Mouse (Mus musculus): ENCODE measurements around the gene Hsd3b7. TPM values are rescaled to one million over a fixed set of nuclear protein-coding genes. Genes with fewer than 3 reads are reported as not detected.

Hsd3b7 gene
- total RNA-seq, 2 experiments from 2014 or later, result 16.8 to 56.1 TPM

DNA sequence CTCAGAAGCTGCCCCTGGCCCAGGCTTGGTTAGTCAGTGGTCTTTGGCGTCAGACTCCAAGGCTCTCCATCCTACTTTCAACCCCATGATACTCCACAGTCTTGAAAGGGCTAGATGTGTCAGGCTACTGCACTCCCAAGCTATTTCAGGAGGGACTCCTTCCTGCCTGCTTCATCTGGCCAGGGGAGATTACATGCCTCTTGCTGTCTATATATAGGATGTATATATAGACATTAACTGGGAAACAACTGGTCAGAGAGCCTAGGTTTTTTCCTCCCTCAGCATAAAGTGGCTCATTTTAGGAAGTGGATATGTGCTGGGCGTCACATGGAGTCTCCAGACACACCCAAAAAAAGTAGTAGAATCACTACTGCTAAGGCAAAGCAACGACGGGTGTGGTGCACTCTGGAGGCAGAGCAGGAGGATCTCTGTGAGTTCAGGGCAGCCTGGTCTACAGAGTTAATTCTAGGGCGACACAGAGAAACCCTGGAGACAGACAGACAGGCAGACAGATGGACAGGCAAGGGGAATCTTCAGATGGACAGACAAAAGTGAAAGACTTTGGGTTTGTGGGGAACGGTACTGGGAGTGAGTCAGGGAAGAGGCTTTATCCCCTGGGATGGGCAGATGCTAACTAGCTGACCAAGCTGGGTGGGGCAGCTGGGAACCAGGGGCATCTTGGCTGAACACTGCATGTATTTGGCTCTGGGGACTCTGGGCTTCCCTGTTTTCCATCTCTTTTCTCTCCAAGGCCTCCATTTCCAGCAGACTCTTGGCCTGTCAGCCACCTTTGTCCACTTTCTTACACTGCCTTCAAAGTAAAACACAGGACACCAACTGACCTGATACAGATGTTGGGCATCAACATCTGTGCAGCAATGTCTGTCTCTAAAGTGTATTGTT, 49.8 kb downstream of the Hsd3b7 start:
- no peak for ATAC-seq (replicated peaks; ENCODE audit: low FRiP score, low TSS enrichment, poor library complexity, severe bottlenecking)

DNA sequence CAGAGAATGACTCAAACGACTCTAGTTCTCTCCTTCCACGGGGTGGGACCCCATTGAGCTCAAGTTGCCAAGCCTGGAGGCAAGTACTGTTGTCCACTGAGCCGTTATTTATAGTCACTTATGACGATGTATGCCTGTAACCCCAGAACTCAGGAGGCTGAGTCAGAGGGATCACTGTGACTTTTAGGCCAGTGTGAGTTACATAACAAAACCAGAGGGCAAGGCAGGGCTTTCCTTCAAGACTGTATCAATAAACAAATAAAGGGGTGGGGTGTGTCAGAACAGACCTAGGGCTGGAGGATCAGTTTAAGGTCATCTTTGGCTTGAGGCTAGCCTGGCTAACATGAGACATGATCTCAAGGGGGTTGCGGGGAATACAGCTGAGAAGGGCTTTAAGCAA, 50.5 kb downstream of the Hsd3b7 start:
- no peak for ATAC-seq (replicated peaks; ENCODE audit: low FRiP score, low TSS enrichment, poor library complexity, severe bottlenecking)

Other genes with a start within 250 kb of the Hsd3b7 start
- not detected in 2 replicates for gene Tmem265, start 239.2 kb upstream of the Hsd3b7 start, total RNA-seq (2014; fragmentation: Nextera tagmentation)
- 3.4 TPM in 1 of 2 replicates, not detected in the other for gene Tmem265, start 239.2 kb upstream of the Hsd3b7 start, total RNA-seq (2017)
- gene Phkg2, start 227.3 kb upstream of the Hsd3b7 start, total RNA-seq (2014; fragmentation: Nextera tagmentation), result 43.0 and 59.6 TPM in 2 replicates
- 21.1 and 30.5 TPM in 2 replicates for gene Phkg2, start 227.3 kb upstream of the Hsd3b7 start, total RNA-seq (2017)
- gene Ccdc189, start 212.0 kb upstream of the Hsd3b7 start, total RNA-seq (2014; fragmentation: Nextera tagmentation), result 6.1 TPM in 1 of 2 replicates, not detected in the other
- 0.38 and 6.8 TPM in 2 replicates for gene Ccdc189, start 212.0 kb upstream of the Hsd3b7 start, total RNA-seq (2017)
- gene Rnf40, start 211.8 kb upstream of the Hsd3b7 start, total RNA-seq (2014; fragmentation: Nextera tagmentation), result 45.6 and 48.7 TPM in 2 replicates
- gene Rnf40, start 211.8 kb upstream of the Hsd3b7 start, total RNA-seq (2017), result 35.1 and 37.9 TPM in 2 replicates
- 7.2 and 7.8 TPM in 2 replicates for gene Zfp629, start 184.8 kb upstream of the Hsd3b7 start, total RNA-seq (2014; fragmentation: Nextera tagmentation)
- gene Zfp629, start 184.8 kb upstream of the Hsd3b7 start, total RNA-seq (2017), result 3.4 and 9.1 TPM in 2 replicates
- gene Bcl7c, start 91.7 kb upstream of the Hsd3b7 start, total RNA-seq (2014; fragmentation: Nextera tagmentation), result 84.1 and 94.3 TPM in 2 replicates
- 51.3 and 61.0 TPM in 2 replicates for gene Bcl7c, start 91.7 kb upstream of the Hsd3b7 start, total RNA-seq (2017)
- 4.2 and 5.5 TPM in 2 replicates for gene Ctf1, start 87.9 kb upstream of the Hsd3b7 start, total RNA-seq (2014; fragmentation: Nextera tagmentation)
- 1.9 and 3.0 TPM in 2 replicates for gene Ctf1, start 87.9 kb upstream of the Hsd3b7 start, total RNA-seq (2017)
- not detected in 2 replicates for gene Ctf2, start 68.4 kb upstream of the Hsd3b7 start, total RNA-seq (2014; fragmentation: Nextera tagmentation)
- not detected in 2 replicates for gene Ctf2, start 68.4 kb upstream of the Hsd3b7 start, total RNA-seq (2017)
- 11.6 and 14.2 TPM in 2 replicates for gene Fbxl19, start 56.1 kb upstream of the Hsd3b7 start, total RNA-seq (2014; fragmentation: Nextera tagmentation)
- 12.2 and 12.5 TPM in 2 replicates for gene Fbxl19, start 56.1 kb upstream of the Hsd3b7 start, total RNA-seq (2017)
- gene Orai3, start 30.8 kb upstream of the Hsd3b7 start, total RNA-seq (2014; fragmentation: Nextera tagmentation), result 23.4 and 29.5 TPM in 2 replicates
- gene Orai3, start 30.8 kb upstream of the Hsd3b7 start, total RNA-seq (2017), result 21.0 and 22.9 TPM in 2 replicates
- 83.0 and 94.4 TPM in 2 replicates for gene Setd1a, start 23.9 kb upstream of the Hsd3b7 start, total RNA-seq (2014; fragmentation: Nextera tagmentation)
- gene Setd1a, start 23.9 kb upstream of the Hsd3b7 start, total RNA-seq (2017), result 10.6 and 19.5 TPM in 2 replicates
- 1.0 TPM in 1 of 2 replicates, not detected in the other for gene Gm49388, start 15.0 kb upstream of the Hsd3b7 start, total RNA-seq (2014; fragmentation: Nextera tagmentation)
- gene Gm49388, start 15.0 kb upstream of the Hsd3b7 start, total RNA-seq (2017), result 0.85 TPM in 1 of 2 replicates, not detected in the other
- gene Stx4a, start 23.7 kb downstream of the Hsd3b7 start, total RNA-seq (2014; fragmentation: Nextera tagmentation), result 67.0 and 84.7 TPM in 2 replicates
- gene Stx4a, start 23.7 kb downstream of the Hsd3b7 start, total RNA-seq (2017), result 31.5 and 44.7 TPM in 2 replicates
- 0.10 and 3.0 TPM in 2 replicates for gene Stx1b, start 23.9 kb downstream of the Hsd3b7 start, total RNA-seq (2014; fragmentation: Nextera tagmentation)
- gene Stx1b, start 23.9 kb downstream of the Hsd3b7 start, total RNA-seq (2017), result 0.19 and 4.3 TPM in 2 replicates
- gene Zfp646, start 75.6 kb downstream of the Hsd3b7 start, total RNA-seq (2014; fragmentation: Nextera tagmentation), result 32.4 and 38.3 TPM in 2 replicates
- gene Zfp646, start 75.6 kb downstream of the Hsd3b7 start, total RNA-seq (2017), result 36.9 and 43.3 TPM in 2 replicates
- 9.3 and 12.8 TPM in 2 replicates for gene Zfp668, start 76.2 kb downstream of the Hsd3b7 start, total RNA-seq (2014; fragmentation: Nextera tagmentation)
- gene Zfp668, start 76.2 kb downstream of the Hsd3b7 start, total RNA-seq (2017), result 2.3 and 2.8 TPM in 2 replicates
- gene Prss53, start 90.4 kb downstream of the Hsd3b7 start, total RNA-seq (2014; fragmentation: Nextera tagmentation), result 0.81 TPM in 1 of 2 replicates, not detected in the other
- gene Prss53, start 90.4 kb downstream of the Hsd3b7 start, total RNA-seq (2017), result not detected in 2 replicates
- gene Gm21974, start 94.8 kb downstream of the Hsd3b7 start, total RNA-seq (2014; fragmentation: Nextera tagmentation), result not detected in 2 replicates
- gene Gm21974, start 94.8 kb downstream of the Hsd3b7 start, total RNA-seq (2017), result not detected in 2 replicates
- gene Vkorc1, start 95.0 kb downstream of the Hsd3b7 start, total RNA-seq (2014; fragmentation: Nextera tagmentation), result 54.1 and 72.8 TPM in 2 replicates
- gene Vkorc1, start 95.0 kb downstream of the Hsd3b7 start, total RNA-seq (2017), result 25.4 and 37.0 TPM in 2 replicates
- gene Bckdk, start 103.5 kb downstream of the Hsd3b7 start, total RNA-seq (2014; fragmentation: Nextera tagmentation), result 76.8 and 85.0 TPM in 2 replicates
- gene Bckdk, start 103.5 kb downstream of the Hsd3b7 start, total RNA-seq (2017), result 32.4 and 62.8 TPM in 2 replicates
- 32.7 and 37.9 TPM in 2 replicates for gene Kat8, start 111.9 kb downstream of the Hsd3b7 start, total RNA-seq (2014; fragmentation: Nextera tagmentation)
- 27.0 and 35.8 TPM in 2 replicates for gene Kat8, start 111.9 kb downstream of the Hsd3b7 start, total RNA-seq (2017)
- gene Prss8, start 129.5 kb downstream of the Hsd3b7 start, total RNA-seq (2014; fragmentation: Nextera tagmentation), result not detected in 2 replicates
- gene Prss8, start 129.5 kb downstream of the Hsd3b7 start, total RNA-seq (2017), result not detected in 2 replicates
- 2.8 and 9.8 TPM in 2 replicates for gene Prss36, start 146.1 kb downstream of the Hsd3b7 start, total RNA-seq (2014; fragmentation: Nextera tagmentation)
- 2.5 and 3.4 TPM in 2 replicates for gene Prss36, start 146.1 kb downstream of the Hsd3b7 start, total RNA-seq (2017)
- gene Fus, start 166.9 kb downstream of the Hsd3b7 start, total RNA-seq (2014; fragmentation: Nextera tagmentation), result 315 and 387 TPM in 2 replicates
- 61.4 and 85.2 TPM in 2 replicates for gene Fus, start 166.9 kb downstream of the Hsd3b7 start, total RNA-seq (2017)
- 41.8 and 56.1 TPM in 2 replicates for gene Pycard, start 193.3 kb downstream of the Hsd3b7 start, total RNA-seq (2014; fragmentation: Nextera tagmentation)
- 10.2 and 10.6 TPM in 2 replicates for gene Pycard, start 193.3 kb downstream of the Hsd3b7 start, total RNA-seq (2017)
- gene Trim72, start 203.3 kb downstream of the Hsd3b7 start, total RNA-seq (2014; fragmentation: Nextera tagmentation), result not detected in 2 replicates
- 0.52 TPM in 1 of 2 replicates, not detected in the other for gene Trim72, start 203.3 kb downstream of the Hsd3b7 start, total RNA-seq (2017)

Measured in megakaryocyte-erythroid progenitor cell, adult 5-6 weeks (primary cell).